Comparison of ENCODE assay signal across 26 mouse cellular contexts in genomic region chr11:38346442-38346841, GRCm38 (mm10).
DNase-seq lines count a peak whose midpoint lies in the region; ATAC-seq and TF ChIP-seq lines count a peak whose summit lies in the region.
"Had no signal": no experiment of that assay in that cellular context is flagged by ENCODE, and none has a peak within 500 bp of the region (broad histone marks: within the 10 kb centered on the region; RNA-seq: fewer than 3 reads in every experiment).

No protein-coding gene starts in this region.

- no peak overlapping the region for H3K27ac ChIP-seq in forebrain, embryonic 11.5 days (ENCODE audit: low read depth, low read length)
- H3K27ac ChIP-seq in forebrain, embryonic 13.5 days = no peak overlapping the region
- no peak overlapping the region for H3K27ac ChIP-seq in forebrain, embryonic 14.5 days (ENCODE audit: low read depth, low read length)
- no peak overlapping the region for H3K27ac ChIP-seq in forebrain, embryonic 10.5 days
- H3K27ac ChIP-seq: embryonic facial prominence, embryonic 13.5 days; embryonic facial prominence, embryonic 15.5 days had no signal

- H3K27me3 ChIP-seq in forebrain, embryonic 11.5 days (ENCODE audit: control insufficient read depth, insufficient read depth, low read length) = no peaks in the 10 kb centered on the region
- H3K27me3 ChIP-seq in forebrain, embryonic 13.5 days = no peaks in the 10 kb centered on the region
- no peaks in the 10 kb centered on the region for H3K27me3 ChIP-seq in forebrain, embryonic 14.5 days (replicated peaks; ENCODE audit: control insufficient read depth, insufficient read depth, low read length)
- no peaks in the 10 kb centered on the region for H3K27me3 ChIP-seq in forebrain, embryonic 10.5 days (ENCODE audit: poor library complexity, severe bottlenecking)
- H3K27me3 ChIP-seq: CH12.LX; embryonic facial prominence, embryonic 13.5 days; embryonic facial prominence, embryonic 15.5 days; Patski had no signal

- H3K4me1 ChIP-seq in forebrain, embryonic 11.5 days (replicated peaks; ENCODE audit: control insufficient read depth, insufficient read depth, low read length) = no peaks in the 10 kb centered on the region
- no peaks in the 10 kb centered on the region for H3K4me1 ChIP-seq in forebrain, embryonic 13.5 days
- H3K4me1 ChIP-seq in forebrain, embryonic 14.5 days (ENCODE audit: control insufficient read depth, insufficient read depth, low read length) = no peaks in the 10 kb centered on the region
- H3K4me1 ChIP-seq in forebrain, embryonic 10.5 days = peaks cover 3% of the 10 kb centered on the region; the same call in 1 of the 2 replicates
- H3K4me1 ChIP-seq: embryonic facial prominence, embryonic 13.5 days; embryonic facial prominence, embryonic 15.5 days had no signal

- no peaks in the 10 kb centered on the region for H3K9me3 ChIP-seq in forebrain, embryonic 11.5 days (ENCODE audit: control insufficient read depth, low read length)
- no peaks in the 10 kb centered on the region for H3K9me3 ChIP-seq in forebrain, embryonic 13.5 days (replicated peaks)
- no peaks in the 10 kb centered on the region for H3K9me3 ChIP-seq in forebrain, embryonic 14.5 days (replicated peaks; ENCODE audit: control insufficient read depth, low read length)
- no peaks in the 10 kb centered on the region for H3K9me3 ChIP-seq in forebrain, embryonic 10.5 days
- H3K9me3 ChIP-seq: embryonic facial prominence, embryonic 13.5 days; embryonic facial prominence, embryonic 15.5 days; G1E had no signal

- 58% methylated on average over 6 of the region's 6 CpGs for WGBS in forebrain, embryonic 11.5 days
- WGBS in forebrain, embryonic 13.5 days = 50% methylated on average over 6 of the region's 6 CpGs
- WGBS in forebrain, embryonic 14.5 days = 31% methylated on average over 6 of the region's 6 CpGs
- 74% methylated on average over 6 of the region's 6 CpGs for WGBS in forebrain, embryonic 10.5 days

- H3K4me2 ChIP-seq in forebrain, embryonic 11.5 days (ENCODE audit: low read depth, low read length, severe bottlenecking) = no peak overlapping the region
- H3K4me2 ChIP-seq in forebrain, embryonic 13.5 days = no peak overlapping the region
- H3K4me2 ChIP-seq in forebrain, embryonic 14.5 days (ENCODE audit: low read length) = no peak overlapping the region
- H3K4me2 ChIP-seq: embryonic facial prominence, embryonic 13.5 days; embryonic facial prominence, embryonic 15.5 days had no signal

- no peak overlapping the region for H3K9ac ChIP-seq in forebrain, embryonic 11.5 days (ENCODE audit: low read length)
- H3K9ac ChIP-seq in forebrain, embryonic 13.5 days = no peak overlapping the region
- H3K9ac ChIP-seq in forebrain, embryonic 14.5 days (ENCODE audit: low read length) = no peak overlapping the region
- H3K9ac ChIP-seq: embryonic facial prominence, embryonic 13.5 days; embryonic facial prominence, embryonic 15.5 days had no signal

- DNase-seq in forebrain, embryonic 11.5 days (ENCODE audit: low spot score) = peak; percentile 50
- DNase-seq in forebrain, embryonic 14.5 days (ENCODE audit: low spot score) = peak; percentile 44
- DNase-seq in forebrain, embryonic 10.5 days (ENCODE audit: extremely low spot score, low spot score) = no peak
- DNase-seq in brain, embryonic 14.5 days (ENCODE audit: low read depth) = peak; percentile 82
- no peak for DNase-seq in kidney, adult 11 months
- DNase-seq: adrenal gland, adult 8-10 months; adrenal gland, postnatal 14 days; adrenal gland, postnatal 36 days; B cell, adult 2 months; cerebellum, adult 11 months; cerebellum, adult 18-20 months; cerebellum, adult 8-10 months; cerebellum, adult 9-11 months; cerebellum, postnatal 14 days; cerebellum, postnatal 36 days; embryo, embryonic 11 days had no signal

- no peak overlapping the region for H3K4me3 ChIP-seq in forebrain, embryonic 11.5 days (ENCODE audit: low read depth, low read length)
- no peak overlapping the region for H3K4me3 ChIP-seq in forebrain, embryonic 13.5 days
- H3K4me3 ChIP-seq in forebrain, embryonic 14.5 days (ENCODE audit: low read depth, low read length) = no peak overlapping the region
- no peak overlapping the region for H3K4me3 ChIP-seq in forebrain, embryonic 10.5 days
- H3K4me3 ChIP-seq: embryonic facial prominence, embryonic 13.5 days; embryonic facial prominence, embryonic 15.5 days; erythroblast, embryonic 14.5 days had no signal

- ATAC-seq in forebrain, embryonic 11.5 days (replicated peaks; ENCODE audit: low FRiP score) = peak; percentile 56; the same call in 1 of the 2 replicates
- ATAC-seq in forebrain, embryonic 13.5 days = no peak
- ATAC-seq in forebrain, embryonic 14.5 days = no peak
- ATAC-seq: activated CD4-positive, CD25-positive, alpha-beta regulatory T cell, adult 4 months; CD4-positive, CD25-positive, alpha-beta regulatory T cell, adult 4 months; forebrain, embryonic 16.5 days; Patski had no signal

- H3K36me3 ChIP-seq in forebrain, embryonic 11.5 days (ENCODE audit: control insufficient read depth, insufficient read depth, low read length) = no peaks in the 10 kb centered on the region
- no peaks in the 10 kb centered on the region for H3K36me3 ChIP-seq in forebrain, embryonic 13.5 days (ENCODE audit: poor library complexity, severe bottlenecking)
- H3K36me3 ChIP-seq in forebrain, embryonic 14.5 days (ENCODE audit: control insufficient read depth, insufficient read depth, low read length) = no peaks in the 10 kb centered on the region
- H3K36me3 ChIP-seq in forebrain, embryonic 10.5 days (replicated peaks) = no peaks in the 10 kb centered on the region
- H3K36me3 ChIP-seq: embryonic facial prominence, embryonic 13.5 days; embryonic facial prominence, embryonic 15.5 days; G1E had no signal

- TF ChIP-seq CTCF in brain, embryonic 14.5 days (IDR thresholded peaks at IDR 0.05; ENCODE audit: borderline replicate concordance, extremely low read depth, insufficient read depth, insufficient read length) = no peak

- no peak for TF ChIP-seq POLR2A in brain, embryonic 14.5 days (IDR thresholded peaks at IDR 0.05; ENCODE audit: borderline replicate concordance, extremely low read depth, insufficient read depth, insufficient read length, poor library complexity, severe bottlenecking)

Comparison
In these comparisons a context has a peak if more than half of its experiments do, and no peak if none do; other contexts are left out.
1. DNase-seq: peak in forebrain, embryonic 11.5 days (single experiment), forebrain, embryonic 14.5 days (single experiment) and brain, embryonic 14.5 days (single experiment); none in forebrain, embryonic 10.5 days (single experiment) and kidney, adult 11 months (single experiment).